Mouse (Mus musculus) adrenal gland, postnatal 0 days (tissue): ENCODE measurements around the gene Olfr1406. TPM values are rescaled to one million over a fixed set of nuclear protein-coding genes. Genes with fewer than 3 reads are reported as not detected.

Source experiments
- polyA plus RNA-seq: library from polyadenylated mRNA; unstranded; fragments of >200 nt; fragmentation: Nextera tagmentation; extraction: Ambion mirVana; gene quantifications from 2 replicates; pipeline ENCODE4 v1.2.1, GENCODE M21; 2015

The Olfr1406 gene
- not detected in 2 replicates for polyA plus RNA-seq

DNA sequence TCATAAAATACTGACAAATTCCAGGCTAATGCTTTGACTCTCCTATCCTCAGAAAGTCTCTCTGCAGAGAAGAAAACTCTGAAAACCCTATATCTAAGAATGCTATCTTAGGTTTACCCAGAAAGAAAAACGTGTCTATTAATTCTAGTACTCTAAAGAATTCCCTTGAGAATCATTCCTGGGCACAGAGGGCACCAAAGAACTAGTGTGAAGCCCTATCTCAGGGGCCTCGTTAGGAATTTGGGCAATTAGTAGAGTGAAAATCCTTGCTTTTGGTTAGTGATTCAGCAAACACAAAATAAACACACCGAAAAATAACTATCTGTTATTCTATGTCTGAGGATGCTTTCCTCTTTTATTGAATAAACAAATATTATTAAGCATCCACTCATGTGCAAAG, at the start of gene Olfr1406:
Gene Olfr1406 (minus strand): TSS at position 101 of the 400 bp plus-strand sequence.

GRCm38 (mm10) chr1:173227081-173227480, 36.6 kb upstream of the Olfr1406 start, which contains the start of gene Fcer1a:
Fcer1a (minus strand) TSS chr1:173227214.

DNA sequence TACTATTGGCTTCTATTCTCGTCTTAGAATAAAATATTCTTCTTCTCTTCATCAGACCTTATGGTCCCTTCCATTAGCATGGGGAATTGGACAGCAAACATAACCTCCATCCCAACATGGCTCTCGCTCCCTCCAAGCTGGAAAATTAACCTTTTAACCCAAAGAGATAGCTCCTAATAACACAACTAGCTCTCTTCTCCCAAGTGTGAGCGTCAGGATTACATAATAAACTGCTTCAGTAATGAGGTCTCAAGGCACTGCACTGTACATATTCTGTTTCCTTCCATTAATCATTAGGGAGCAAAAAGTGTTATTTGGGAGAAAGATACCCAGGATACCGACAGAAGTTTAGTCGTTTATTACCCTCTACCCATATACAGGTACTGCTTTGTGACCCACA, 21.7 kb upstream of the Olfr1406 start, which contains the start of gene Olfr1404:
Gene Olfr1404 (plus strand): TSS at position 301 of the 400 bp plus-strand sequence.

GRCm38 (mm10) chr1:173197508-173197907, 7.1 kb upstream of the Olfr1406 start, which contains the start of gene Olfr218:
Olfr218 (plus strand) TSS chr1:173197808.

GRCm38 (mm10) chr1:173137274-173137673, 53.2 kb downstream of the Olfr1406 start, which contains the start of gene Olfr1408:
Olfr1408 (minus strand) TSS chr1:173137374.

Other genes starting within 250 kb of the Olfr1406 start
- not detected in 2 replicates for gene Olfr16, start 240.2 kb downstream of the Olfr1406 start, polyA plus RNA-seq
- gene Olfr1408, start 53.3 kb downstream of the Olfr1406 start, polyA plus RNA-seq, result not detected in 2 replicates
- gene Olfr218, start 7.2 kb upstream of the Olfr1406 start, polyA plus RNA-seq, result not detected in 2 replicates
- not detected in 2 replicates for gene Olfr1404, start 21.8 kb upstream of the Olfr1406 start, polyA plus RNA-seq
- 1.7 and 2.9 TPM in 2 replicates for gene Fcer1a, start 36.6 kb upstream of the Olfr1406 start, polyA plus RNA-seq
- not detected in 2 replicates for gene Olfr418, start 75.4 kb upstream of the Olfr1406 start, polyA plus RNA-seq
- not detected in 2 replicates for gene Mptx2, start 87.1 kb upstream of the Olfr1406 start, polyA plus RNA-seq
- gene Ackr1, start 143.1 kb upstream of the Olfr1406 start, polyA plus RNA-seq, result 2.6 and 4.9 TPM in 2 replicates
- gene Aim2, start 160.2 kb upstream of the Olfr1406 start, polyA plus RNA-seq, result 1.3 TPM in 2 replicates
- 5.0 and 8.7 TPM in 2 replicates for gene Cadm3, start 177.1 kb upstream of the Olfr1406 start, polyA plus RNA-seq